Comparison of ENCODE assay signal across 26 mouse cellular contexts in the genomic region with DNA sequence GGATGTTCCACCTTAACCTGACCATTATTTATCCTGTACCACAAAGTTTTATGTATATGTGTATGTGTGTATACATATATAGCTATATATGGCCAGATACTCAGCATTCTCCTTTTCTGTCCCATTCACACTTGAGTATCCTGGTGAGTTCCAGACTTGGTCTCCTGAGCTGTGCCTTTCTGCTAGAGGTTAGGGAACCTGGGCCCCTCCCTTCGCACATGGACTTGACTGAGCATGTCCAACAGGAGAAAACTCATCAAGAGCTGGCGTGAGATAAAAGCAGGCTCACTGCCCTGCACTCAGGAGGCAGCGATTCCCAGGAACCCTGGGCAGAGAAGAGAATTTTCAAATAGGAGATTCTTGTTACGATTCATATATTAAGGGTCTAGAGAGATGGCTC. TPM values are rescaled to one million over a fixed set of nuclear protein-coding genes. Genes with fewer than 3 reads are reported as not detected.
DNase-seq lines count a peak whose midpoint lies in the region; ATAC-seq and TF ChIP-seq lines count a peak whose summit lies in the region.
"Had no signal": no experiment of that assay in that cellular context is flagged by ENCODE, and none has a peak within 500 bp of the region (broad histone marks: within the 10 kb centered on the region; RNA-seq: fewer than 3 reads in every experiment).

No protein-coding gene starts in this region.

- TF ChIP-seq RAD21 in MEL (IDR thresholded peaks at IDR 0.05; ENCODE audit: low read depth, low read length): no peak

- no peaks in the 10 kb centered on the region for H3K9me3 ChIP-seq in MEL (replicated peaks; ENCODE audit: insufficient read depth, low read length)
- H3K9me3 ChIP-seq in liver, embryonic 15.5 days (replicated peaks): no peaks in the 10 kb centered on the region
- no peaks in the 10 kb centered on the region for H3K9me3 ChIP-seq in forebrain, embryonic 15.5 days
- H3K9me3 ChIP-seq: hindbrain, embryonic 12.5 days; intestine, embryonic 15.5 days; midbrain, embryonic 15.5 days; stomach, embryonic 15.5 days had no signal

- TF ChIP-seq CTCF in MEL (IDR thresholded peaks at IDR 0.05 in 2 of 3, conservative IDR thresholded peaks at IDR 0.05 in 1 of 3; ENCODE audit: control insufficient read depth in 1 of 3, insufficient read depth in 1 of 3, low read depth in 2 of 3, low read length in 3 of 3, poor library complexity in 1 of 3, severe bottlenecking in 1 of 3): no peak

- H3K9ac ChIP-seq in MEL (ENCODE audit: control insufficient read depth, low read depth, low read length, poor library complexity, severe bottlenecking): no peak overlapping the region
- H3K9ac ChIP-seq in liver, embryonic 15.5 days: peak overlapping the region; percentile 42; the same call in 1 of the 2 replicates
- no peak overlapping the region for H3K9ac ChIP-seq in forebrain, embryonic 15.5 days (replicated peaks)
- H3K9ac ChIP-seq: forebrain, postnatal 0 days; hindbrain, embryonic 12.5 days; intestine, embryonic 15.5 days; lung, embryonic 14.5 days; midbrain, embryonic 15.5 days; stomach, embryonic 15.5 days had no signal

- DNase-seq in MEL (ENCODE audit: low read depth, low spot score): peak; percentile 32
- peak; percentile 50 for DNase-seq in c-Kit-positive CD71-positive TER-119-negative erythroid progenitor cells, embryonic 14.5 days (ENCODE audit: low read depth)
- peak; percentile 81 for DNase-seq in liver
- DNase-seq in left cerebral cortex, postnatal 10 days (ENCODE audit: extremely low spot score in 1 of 2, low spot score in 2 of 2): no peak
- DNase-seq in kidney, adult 9 months: no peak
- DNase-seq: adrenal gland, postnatal 10 days; cerebellum, adult 18-20 months; cerebellum, postnatal 14 days; forebrain, postnatal 0 days; kidney, adult 2 months; kidney, postnatal 10 days; layer of hippocampus, adult 9-11 months; left cerebral cortex, postnatal 4 days; lung, embryonic 14.5 days; lung, postnatal 14 days; right cerebral cortex, postnatal 25 days had no signal

- no peak overlapping the region; the same call in 1 of the 2 replicates for H3K27ac ChIP-seq in MEL (ENCODE audit: control insufficient read depth, low read depth, low read length)
- H3K27ac ChIP-seq in liver, embryonic 15.5 days (replicated peaks): peak overlapping the region; percentile 97
- H3K27ac ChIP-seq in forebrain, embryonic 15.5 days (replicated peaks): no peak overlapping the region
- H3K27ac ChIP-seq: hindbrain, embryonic 12.5 days; hindbrain, postnatal 0 days; intestine, embryonic 15.5 days; left cerebral cortex, adult 2 months; midbrain, embryonic 15.5 days; stomach, embryonic 15.5 days had no signal

- ATAC-seq in liver, embryonic 15.5 days (ENCODE audit: insufficient read depth): 0 out of 2 replicates have a peak, but pooled peaks have one; percentile 24
- ATAC-seq in forebrain, embryonic 15.5 days (replicated peaks): no peak
- ATAC-seq: activated CD4-positive, CD25-positive, alpha-beta regulatory T cell, adult 4 months; CD4-positive, CD25-positive, alpha-beta regulatory T cell, adult 4 months; forebrain, postnatal 0 days; hindbrain, postnatal 0 days; intestine, embryonic 15.5 days; midbrain, embryonic 15.5 days had no signal

- no peak overlapping the region for H3K4me3 ChIP-seq in MEL (ENCODE audit: control insufficient read depth in 1 of 2, insufficient read depth in 1 of 2, low read depth in 2 of 2, low read length in 2 of 2)
- H3K4me3 ChIP-seq in liver, embryonic 15.5 days (replicated peaks): no peak overlapping the region
- no peak overlapping the region for H3K4me3 ChIP-seq in forebrain, embryonic 15.5 days
- H3K4me3 ChIP-seq: hindbrain, embryonic 12.5 days; intestine, embryonic 15.5 days; left cerebral cortex, adult 2 months; midbrain, embryonic 15.5 days; stomach, embryonic 15.5 days had no signal

- no peaks in the 10 kb centered on the region for H3K27me3 ChIP-seq in MEL (ENCODE audit: control insufficient read depth in 1 of 2, insufficient read depth in 2 of 2, low read length in 2 of 2)
- H3K27me3 ChIP-seq in liver, embryonic 15.5 days: no peaks in the 10 kb centered on the region
- no peaks in the 10 kb centered on the region for H3K27me3 ChIP-seq in forebrain, embryonic 15.5 days
- H3K27me3 ChIP-seq: hindbrain, embryonic 12.5 days; intestine, embryonic 15.5 days; midbrain, embryonic 15.5 days; stomach, embryonic 15.5 days had no signal

- no peak for TF ChIP-seq EP300 in MEL (IDR thresholded peaks at IDR 0.05; ENCODE audit: low read depth in 1 of 2, low read length in 2 of 2)

- H3K36me3 ChIP-seq in MEL (ENCODE audit: control insufficient read depth in 1 of 2, insufficient read depth in 2 of 2, low read length in 2 of 2): peaks cover 10 to 42% of the 10 kb centered on the region in 2 experiments
- peaks cover 8% of the 10 kb centered on the region; the same call in 1 of the 2 replicates for H3K36me3 ChIP-seq in liver, embryonic 15.5 days (replicated peaks)
- no peaks in the 10 kb centered on the region for H3K36me3 ChIP-seq in forebrain, embryonic 15.5 days
- H3K36me3 ChIP-seq: hindbrain, embryonic 12.5 days; intestine, embryonic 15.5 days; midbrain, embryonic 15.5 days; stomach, embryonic 15.5 days had no signal

- no peak for TF ChIP-seq POLR2A in MEL (IDR thresholded peaks at IDR 0.05; ENCODE audit: control insufficient read depth in 1 of 2, insufficient read depth in 1 of 2, low read depth in 1 of 2, low read length in 2 of 2, poor library complexity in 1 of 2)

- peaks cover 28 to 39% of the 10 kb centered on the region in 2 experiments for H3K4me1 ChIP-seq in MEL (ENCODE audit: control insufficient read depth in 1 of 2, insufficient read depth in 2 of 2, low read length in 2 of 2)
- H3K4me1 ChIP-seq in liver, embryonic 15.5 days (replicated peaks): peaks cover 61% of the 10 kb centered on the region
- H3K4me1 ChIP-seq in forebrain, embryonic 15.5 days: 0 out of 2 replicates have a peak, but pooled peaks cover 3% of the 10 kb centered on the region
- H3K4me1 ChIP-seq: hindbrain, embryonic 12.5 days; intestine, embryonic 15.5 days; stomach, embryonic 15.5 days had no signal

- H3K79me2 ChIP-seq in MEL (ENCODE audit: control insufficient read depth, insufficient read depth, low read length, poor library complexity): peaks cover 3% of the 10 kb centered on the region; the same call in 1 of the 2 replicates

- H3K4me2 ChIP-seq in liver, embryonic 15.5 days: peak overlapping the region; percentile 56; the same call in 1 of the 2 replicates
- H3K4me2 ChIP-seq in forebrain, embryonic 15.5 days (replicated peaks): no peak overlapping the region
- H3K4me2 ChIP-seq: hindbrain, embryonic 12.5 days; intestine, embryonic 15.5 days; lung, embryonic 14.5 days; midbrain, embryonic 15.5 days; stomach, embryonic 15.5 days had no signal

- intact Hi-C loops in left cerebral cortex, postnatal 10 days (cut with DNase I): no loop called here

- 40% methylated on average over 4 of the region's 4 CpGs for WGBS in liver, embryonic 15.5 days (ENCODE audit: insufficient replicate concordance)
- 90% methylated on average over 4 of the region's 4 CpGs for WGBS in forebrain, embryonic 15.5 days

TF ChIP-seq in MEL, 35 proteins besides CTCF, POLR2A, EP300 and RAD21:
- TF ChIP-seq NRF1 (IDR thresholded peaks at IDR 0.05; ENCODE audit: insufficient read depth, low read depth, low read length, poor library complexity, severe bottlenecking): peak; percentile 39; the same call in 1 of the 2 replicates
- no peak for TF ChIP-seq CHD2 (IDR thresholded peaks at IDR 0.05; ENCODE audit: low read length)
- no peak for TF ChIP-seq MEF2A (IDR thresholded peaks at IDR 0.05; ENCODE audit: extremely low read depth, insufficient replicate concordance, low read depth, low read length, poor library complexity, severe bottlenecking)

RNA-seq across cellular contexts. Expression of a gene that starts 45.6 kb away (rescaled TPM):
- 25.5 and 33.0 TPM in 2 replicates for total RNA-seq in MEL (2012; rRNA removed)
- polyA plus RNA-seq in MEL (2012; ENCODE audit: insufficient read depth in 1 of 2, insufficient read length in 2 of 2, low read depth in 1 of 2, low replicate concordance in 2 of 2, missing spikeins in 1 of 2): 10 to 100 TPM in 1 of 2 experiments, not detected in 1; 46.0 TPM
- 15.2 and 15.5 TPM in 2 replicates for polyA plus RNA-seq in liver, embryonic 15.5 days (2015; fragmentation: Nextera tagmentation; extraction: Ambion mirVana)
- polyA plus RNA-seq in forebrain, embryonic 15.5 days (2015; fragmentation: Nextera tagmentation; extraction: Ambion mirVana): 11.4 and 12.0 TPM in 2 replicates
- total RNA-seq in left cerebral cortex, postnatal 10 days (2021): 10 to 100 TPM; 28.4 to 34.0 TPM

Comparison
In these comparisons a context has a peak if more than half of its experiments do, and no peak if none do; other contexts are left out.
1. DNase-seq: peak in MEL (single experiment), c-Kit-positive CD71-positive TER-119-negative erythroid progenitor cells, embryonic 14.5 days (single experiment) and liver (single experiment); none in left cerebral cortex, postnatal 10 days (0 of 2) and kidney, adult 9 months (single experiment).